Mouse (Mus musculus): ENCODE results near the gene Hbb-bh2. TPM values are rescaled to one million over a fixed set of nuclear protein-coding genes. Genes with fewer than 3 reads are reported as not detected.

The Hbb-bh2 gene
- polyA plus RNA-seq, 1 experiment = not detected

- Histone ChIP-seq H3K4me3 (replicated peaks; ENCODE audit: extremely low read depth, low read depth, low read length) (no peak overlapping the region), H3K4me1 (ENCODE audit: control insufficient read depth, insufficient read depth, low read length) (no peaks in the 10 kb centered on the region)
- no peak for DNase-seq
- TF ChIP-seq CTCF (IDR thresholded peaks at IDR 0.05; ENCODE audit: insufficient read depth, low read length) = no peak
- no peak for TF ChIP-seq POLR2A (IDR thresholded peaks at IDR 0.05; ENCODE audit: borderline replicate concordance, extremely low read depth, low read depth, low read length)
- WGBS = 24% methylated on average over 4 of the region's 4 CpGs
These were observed 47.5 kb downstream of the Hbb-bh2 start for GRCm38 (mm10) chr7:103792669-103793388.

DNA sequence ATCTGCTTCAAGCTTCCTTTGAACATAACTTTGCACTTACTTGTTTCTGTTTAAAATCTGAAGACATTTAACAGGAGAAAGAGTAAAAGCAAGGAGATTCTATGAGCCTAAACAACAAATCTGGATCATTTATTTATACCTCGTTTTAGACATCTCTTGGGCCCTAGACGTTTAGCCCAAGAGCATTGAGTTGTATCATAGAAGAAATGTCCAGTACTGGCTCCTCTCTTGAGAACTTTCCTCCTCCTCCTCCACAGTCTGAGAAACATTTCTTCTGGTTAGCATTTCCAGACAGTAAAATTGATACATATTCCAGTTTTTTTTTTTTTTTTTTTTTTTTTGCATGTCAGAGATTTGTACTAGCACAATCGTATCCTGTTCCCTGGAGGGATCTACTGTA is 48.6 kb downstream of the Hbb-bh2 start, which contains the start of gene Olfr67:
TSS of gene Olfr67 (minus strand) at position 101 of the 400 bp plus-strand sequence.
- no peak for DNase-seq
- Histone ChIP-seq H3K4me3 (replicated peaks; ENCODE audit: extremely low read depth, low read depth, low read length) (no peak within 1 kb of the TSS), H3K4me1 (ENCODE audit: control insufficient read depth, insufficient read depth, low read length) (no peaks in the 10 kb centered on the region)
- WGBS = 67% methylated on average over 3 of the region's 3 CpGs
- TF ChIP-seq POLR2A (IDR thresholded peaks at IDR 0.05; ENCODE audit: borderline replicate concordance, extremely low read depth, low read depth, low read length) = no peak
- TF ChIP-seq CTCF (IDR thresholded peaks at IDR 0.05; ENCODE audit: insufficient read depth, low read length) = no peak

Other genes with a start within 250 kb of the Hbb-bh2 start
- gene Olfr619, start 239.9 kb downstream of the Hbb-bh2 start, polyA plus RNA-seq (2012; rRNA removed) = not detected in 2 replicates
- not detected in 2 replicates for gene Olfr620, start 228.0 kb downstream of the Hbb-bh2 start, polyA plus RNA-seq (2012; rRNA removed)
- gene Olfr622, start 197.8 kb downstream of the Hbb-bh2 start, polyA plus RNA-seq (2012; rRNA removed) = not detected in 2 replicates
- not detected in 2 replicates for gene Olfr623, start 176.8 kb downstream of the Hbb-bh2 start, polyA plus RNA-seq (2012; rRNA removed)
- gene Olfr624, start 169.3 kb downstream of the Hbb-bh2 start, polyA plus RNA-seq (2012; rRNA removed) = not detected in 2 replicates
- gene Olfr625-ps1, start 157.8 kb downstream of the Hbb-bh2 start, polyA plus RNA-seq (2012; rRNA removed) = not detected in 2 replicates
- gene Olfr243, start 125.8 kb downstream of the Hbb-bh2 start, polyA plus RNA-seq (2012; rRNA removed) = not detected in 2 replicates
- not detected in 2 replicates for gene Olfr628, start 110.1 kb downstream of the Hbb-bh2 start, polyA plus RNA-seq (2012; rRNA removed)
- not detected in 2 replicates for gene Olfr629, start 95.6 kb downstream of the Hbb-bh2 start, polyA plus RNA-seq (2012; rRNA removed)
- gene Olfr630, start 83.2 kb downstream of the Hbb-bh2 start, polyA plus RNA-seq (2012; rRNA removed) = not detected in 2 replicates
- gene Olfr69, start 68.9 kb downstream of the Hbb-bh2 start, polyA plus RNA-seq (2012; rRNA removed) = not detected in 2 replicates
- not detected in 2 replicates for gene Olfr68, start 60.8 kb downstream of the Hbb-bh2 start, polyA plus RNA-seq (2012; rRNA removed)
- gene Olfr67, start 48.7 kb downstream of the Hbb-bh2 start, polyA plus RNA-seq (2012; rRNA removed) = not detected in 2 replicates
- 1,037 and 2,074 TPM in 2 replicates for gene Hbb-bt, start 26.5 kb downstream of the Hbb-bh2 start, polyA plus RNA-seq (2012; rRNA removed)
- 9,354 and 20,945 TPM in 2 replicates for gene Hbb-bs, start 12.4 kb downstream of the Hbb-bh2 start, polyA plus RNA-seq (2012; rRNA removed)
- gene Hbb-bh1, start 2.6 kb upstream of the Hbb-bh2 start, polyA plus RNA-seq (2012; rRNA removed) = not detected in 2 replicates
- gene Hbb-y, start 12.7 kb upstream of the Hbb-bh2 start, polyA plus RNA-seq (2012; rRNA removed) = 0.37 TPM in 1 of 2 replicates, not detected in the other
- gene Olfr66, start 45.7 kb upstream of the Hbb-bh2 start, polyA plus RNA-seq (2012; rRNA removed) = not detected in 2 replicates
- gene Olfr64, start 54.0 kb upstream of the Hbb-bh2 start, polyA plus RNA-seq (2012; rRNA removed) = not detected in 2 replicates
- gene Olfr65, start 63.0 kb upstream of the Hbb-bh2 start, polyA plus RNA-seq (2012; rRNA removed) = not detected in 2 replicates
- not detected in 2 replicates for gene Olfr631, start 88.3 kb upstream of the Hbb-bh2 start, polyA plus RNA-seq (2012; rRNA removed)
- gene Olfr632, start 93.8 kb upstream of the Hbb-bh2 start, polyA plus RNA-seq (2012; rRNA removed) = not detected in 2 replicates
- gene Olfr633, start 103.9 kb upstream of the Hbb-bh2 start, polyA plus RNA-seq (2012; rRNA removed) = not detected in 2 replicates
- not detected in 2 replicates for gene Olfr635, start 130.6 kb upstream of the Hbb-bh2 start, polyA plus RNA-seq (2012; rRNA removed)
- not detected in 2 replicates for gene Olfr638, start 158.2 kb upstream of the Hbb-bh2 start, polyA plus RNA-seq (2012; rRNA removed)
- gene Olfr639, start 176.8 kb upstream of the Hbb-bh2 start, polyA plus RNA-seq (2012; rRNA removed) = not detected in 2 replicates
- not detected in 2 replicates for gene Olfr640, start 185.1 kb upstream of the Hbb-bh2 start, polyA plus RNA-seq (2012; rRNA removed)
- not detected in 2 replicates for gene Olfr641, start 194.9 kb upstream of the Hbb-bh2 start, polyA plus RNA-seq (2012; rRNA removed)
- gene Olfr642, start 212.1 kb upstream of the Hbb-bh2 start, polyA plus RNA-seq (2012; rRNA removed) = not detected in 2 replicates
- not detected in 2 replicates for gene 4930516K23Rik, start 220.9 kb upstream of the Hbb-bh2 start, polyA plus RNA-seq (2012; rRNA removed)
- not detected in 2 replicates for gene Olfr644, start 231.3 kb upstream of the Hbb-bh2 start, polyA plus RNA-seq (2012; rRNA removed)
- not detected in 2 replicates for gene Olfr645, start 244.9 kb upstream of the Hbb-bh2 start, polyA plus RNA-seq (2012; rRNA removed)

Data from lung, adult 2 months (tissue).